Mouse (Mus musculus): ENCODE results near the gene Gpm6b. TPM values are rescaled to one million over a fixed set of nuclear protein-coding genes. Genes with fewer than 3 reads are reported as not detected.

Gpm6b gene
- polyA plus RNA-seq (2012; rRNA removed; ENCODE audit: low replicate concordance) = 8.3 and 19.1 TPM in 2 replicates

DNA sequence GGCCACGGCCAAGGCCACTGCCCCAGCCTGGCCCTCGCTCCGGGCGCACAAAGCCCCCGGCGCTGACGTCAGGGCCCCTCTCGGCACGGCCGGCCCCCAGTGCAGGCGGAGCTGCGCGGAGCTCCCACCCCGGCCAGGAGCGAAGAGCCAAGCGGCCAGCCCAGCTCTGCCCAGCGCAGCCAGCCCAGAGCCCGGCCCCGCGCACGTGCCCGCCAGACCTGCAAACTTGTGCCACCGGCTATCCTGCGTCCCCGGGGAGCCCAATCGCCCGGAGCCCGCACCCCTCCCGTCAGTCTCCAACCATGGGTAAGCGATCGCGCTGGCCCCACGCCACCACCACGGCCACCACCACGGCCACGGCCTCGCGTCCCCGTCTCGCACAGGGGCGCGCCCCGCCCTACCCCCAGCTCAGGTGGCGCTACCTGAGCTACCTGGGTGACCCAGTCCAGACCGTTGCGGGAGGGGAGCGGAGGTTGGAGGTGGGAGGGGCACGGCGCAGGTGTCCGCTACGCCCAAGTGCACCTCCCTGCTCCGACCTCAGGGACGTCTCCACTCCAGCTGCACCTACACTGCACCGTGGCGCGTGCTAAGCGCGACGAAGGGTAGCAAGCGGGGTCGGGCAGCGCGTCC, at the start of gene Gpm6b:
Gpm6b (plus strand) TSS at position 81 of the 630 bp plus-strand sequence.

Other genes starting within 250 kb of the Gpm6b start
- gene Gemin8, start 68.5 kb upstream of the Gpm6b start, polyA plus RNA-seq (2012; rRNA removed; ENCODE audit: low replicate concordance) = 5.3 and 10.1 TPM in 2 replicates
- 4.2 and 8.1 TPM in 2 replicates for gene Trappc2, start 201.7 kb downstream of the Gpm6b start, polyA plus RNA-seq (2012; rRNA removed; ENCODE audit: low replicate concordance)
- 1.3 and 1.9 TPM in 2 replicates for gene Ofd1, start 201.8 kb downstream of the Gpm6b start, polyA plus RNA-seq (2012; rRNA removed; ENCODE audit: low replicate concordance)
- gene Rab9, start 241.0 kb downstream of the Gpm6b start, polyA plus RNA-seq (2012; rRNA removed; ENCODE audit: low replicate concordance) = 8.3 and 14.6 TPM in 2 replicates